34 mouse cellular contexts compared by ENCODE assay signal in the genomic region with DNA sequence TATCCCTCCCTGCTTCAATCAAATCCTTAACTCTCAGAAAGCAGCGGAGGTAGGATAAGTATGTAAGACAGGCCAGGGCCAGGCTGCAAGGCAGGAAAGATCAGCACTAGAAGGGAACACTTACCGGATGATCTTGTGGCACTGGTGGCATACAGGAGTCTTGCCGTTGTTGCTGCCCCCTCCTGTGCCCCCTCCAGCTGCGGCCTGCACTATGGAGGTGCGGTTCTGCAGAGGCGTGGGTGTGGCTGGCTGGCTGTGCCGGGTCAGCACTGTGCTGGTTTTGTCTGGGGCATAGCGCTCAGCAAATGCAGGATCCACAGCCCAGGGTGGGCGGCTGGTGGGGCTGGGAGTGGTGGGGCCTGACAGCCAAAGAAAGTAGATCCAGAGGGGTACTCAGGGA. TPM values are rescaled to one million over a fixed set of nuclear protein-coding genes. Genes with fewer than 3 reads are reported as not detected.
"Had no signal": no experiment of that assay in that cellular context is flagged by ENCODE, and none has a peak within 500 bp of the region (broad histone marks: within the 10 kb centered on the region; RNA-seq: fewer than 3 reads in every experiment).

No protein-coding gene starts in this region.

- H3K27me3 ChIP-seq: hindbrain, embryonic 12.5 days; hindbrain, embryonic 13.5 days; hindbrain, embryonic 15.5 days; intestine, embryonic 15.5 days; kidney, embryonic 15.5 days had no signal

- DNase-seq: heart, postnatal 10 days; heart, postnatal 14 days; heart, postnatal 4 days; kidney, adult 11 months; kidney, adult 18-20 months; kidney, adult 2 months; kidney, adult 8-10 months; kidney, adult 9 months; kidney, postnatal 10 days; kidney, postnatal 14 days; kidney, postnatal 25 days; kidney, postnatal 36 days; kidney, postnatal 4 days; layer of hippocampus, adult 9-11 months; layer of hippocampus, postnatal 36 days had no signal

- H3K9ac ChIP-seq: heart, embryonic 12.5 days; heart, embryonic 13.5 days; heart, embryonic 15.5 days; hindbrain, embryonic 12.5 days; hindbrain, embryonic 13.5 days; hindbrain, embryonic 14.5 days; hindbrain, embryonic 15.5 days; intestine, embryonic 15.5 days; kidney, embryonic 15.5 days had no signal

- H3K4me2 ChIP-seq: heart, embryonic 11.5 days; heart, embryonic 12.5 days; heart, embryonic 13.5 days; heart, embryonic 15.5 days; hindbrain, embryonic 12.5 days; hindbrain, embryonic 13.5 days; hindbrain, embryonic 14.5 days; hindbrain, embryonic 15.5 days; intestine, embryonic 15.5 days; kidney, embryonic 15.5 days had no signal

- ATAC-seq: hindbrain, embryonic 16.5 days; hindbrain, postnatal 0 days; inflammation-experienced regulatory T-cells, adult 6 months; intestine, embryonic 15.5 days; intestine, embryonic 16.5 days had no signal

- H3K27ac ChIP-seq: heart, embryonic 10.5 days; heart, embryonic 13.5 days; heart, embryonic 15.5 days; hindbrain, embryonic 10.5 days; hindbrain, embryonic 12.5 days; hindbrain, embryonic 13.5 days; hindbrain, embryonic 14.5 days; hindbrain, embryonic 15.5 days; hindbrain, postnatal 0 days; intestine, embryonic 15.5 days; kidney, embryonic 15.5 days; kidney, postnatal 0 days; layer of hippocampus, adult 2 months; left cerebral cortex, adult 2 months had no signal

- H3K9me3 ChIP-seq: heart, embryonic 10.5 days; heart, embryonic 12.5 days; heart, embryonic 13.5 days; heart, embryonic 15.5 days; hindbrain, embryonic 10.5 days; hindbrain, embryonic 12.5 days; hindbrain, embryonic 13.5 days; hindbrain, embryonic 15.5 days; intestine, embryonic 15.5 days; kidney, embryonic 15.5 days had no signal

- H3K4me3 ChIP-seq: heart, embryonic 10.5 days; heart, embryonic 12.5 days; heart, embryonic 13.5 days; heart, embryonic 15.5 days; hindbrain, embryonic 10.5 days; hindbrain, embryonic 12.5 days; hindbrain, embryonic 13.5 days; hindbrain, embryonic 15.5 days; intestine, embryonic 15.5 days; kidney, embryonic 15.5 days; layer of hippocampus, adult 2 months; left cerebral cortex, adult 2 months had no signal

RNA-seq across cellular contexts. Expression of a gene that starts 41.7 kb away (rescaled TPM):
- polyA plus RNA-seq: heart, embryonic 13.5 days had no signal
